Mouse (Mus musculus) cerebellum, postnatal 25 days (tissue): ENCODE results near the gene Eloa.
A peak's percentile ranks its signal among the peaks of the same experiment; 100 is the strongest.

Experiments used
- DNase-seq, 2 experiments: peaks; one replicate each; pipeline ENCODE4 v3.0.0; 2021; ENCODE audit warnings: mixed read lengths in 2 of 2

Eloa gene

GRCm38 (mm10) chr4:136028689-136029088, 7.1 kb upstream of the Eloa start:
- DNase-seq = no peak

- no peak for DNase-seq
Measured at GRCm38 (mm10) chr4:136028132-136028564, 6.6 kb upstream of the Eloa start.

GRCm38 (mm10) chr4:136027416-136028131, 6.0 kb upstream of the Eloa start:
- no peak for DNase-seq

- DNase-seq = no peak
Measured at GRCm38 (mm10) chr4:136025350-136025749, 3.8 kb upstream of the Eloa start.

GRCm38 (mm10) chr4:136022924-136023323, 1.4 kb upstream of the Eloa start:
- peak; percentile 18 to 50 for DNase-seq

- peak in 1 of 2 experiments; percentile 9 for DNase-seq
Measured at GRCm38 (mm10) chr4:136020743-136021548, 617 bp downstream of the Eloa start.

GRCm38 (mm10) chr4:136016059-136016602, 5.4 kb downstream of the Eloa start:
- DNase-seq = no peak

- DNase-seq = no peak
Measured at GRCm38 (mm10) chr4:136010586-136010985, 11.0 kb downstream of the Eloa start.

GRCm38 (mm10) chr4:136008782-136009447, 12.6 kb downstream of the Eloa start:
- no peak for DNase-seq

- no peak for DNase-seq
Measured at GRCm38 (mm10) chr4:136006821-136007220, 14.7 kb downstream of the Eloa start.

GRCm38 (mm10) chr4:136004921-136005320, 16.6 kb downstream of the Eloa start:
- DNase-seq = no peak

- no peak for DNase-seq
Measured at GRCm38 (mm10) chr4:136004107-136004675, 17.4 kb downstream of the Eloa start.

GRCm38 (mm10) chr4:135995118-135995517, 26.4 kb downstream of the Eloa start:
- no peak for DNase-seq

GRCm38 (mm10) chr4:135993941-135994340, 27.6 kb downstream of the Eloa start:
- DNase-seq = no peak

GRCm38 (mm10) chr4:135987714-135988113, 33.8 kb downstream of the Eloa start:
- peak; percentile 22 to 35 for DNase-seq

- peak; percentile 96 for DNase-seq
Measured at GRCm38 (mm10) chr4:135986943-135987710, 34.4 kb downstream of the Eloa start, which contains the start of gene Pithd1. Pithd1 (minus strand) TSS chr4:135987264.

- no peak for DNase-seq
Measured at GRCm38 (mm10) chr4:135986301-135986942, 35.1 kb downstream of the Eloa start.

- DNase-seq = no peak
Measured at GRCm38 (mm10) chr4:135985769-135986168, 35.8 kb downstream of the Eloa start.

- DNase-seq = no peak
Measured at GRCm38 (mm10) chr4:135985193-135985592, 36.4 kb downstream of the Eloa start.

- DNase-seq = no peak
Measured at GRCm38 (mm10) chr4:135984556-135984955, 37.0 kb downstream of the Eloa start.

GRCm38 (mm10) chr4:135981524-135982063, 40.0 kb downstream of the Eloa start:
- DNase-seq = peak; percentile 59 to 72
